Mouse (Mus musculus): ENCODE measurements around the gene 2610318N02Rik. TPM values are rescaled to one million over a fixed set of nuclear protein-coding genes. Genes with fewer than 3 reads are reported as not detected.
"Not testable (repeated sequence)": the region's sequence is repeated elsewhere in the genome, so short reads cannot be mapped to it uniquely, and the experiment has no call there.

2610318N02Rik gene
- 1 to 10 TPM in 1 of 2 experiments, not detected in 1; 1.3 TPM for total RNA-seq (2021)
- long read RNA-seq, experiment 1, partial matches to known transcripts = 0 of 1 reads
- long read RNA-seq, experiment 1, other reads (novel, unspliced or antisense) = 1 of 1 reads
- long read RNA-seq, experiment 2 = 0 reads

DNA sequence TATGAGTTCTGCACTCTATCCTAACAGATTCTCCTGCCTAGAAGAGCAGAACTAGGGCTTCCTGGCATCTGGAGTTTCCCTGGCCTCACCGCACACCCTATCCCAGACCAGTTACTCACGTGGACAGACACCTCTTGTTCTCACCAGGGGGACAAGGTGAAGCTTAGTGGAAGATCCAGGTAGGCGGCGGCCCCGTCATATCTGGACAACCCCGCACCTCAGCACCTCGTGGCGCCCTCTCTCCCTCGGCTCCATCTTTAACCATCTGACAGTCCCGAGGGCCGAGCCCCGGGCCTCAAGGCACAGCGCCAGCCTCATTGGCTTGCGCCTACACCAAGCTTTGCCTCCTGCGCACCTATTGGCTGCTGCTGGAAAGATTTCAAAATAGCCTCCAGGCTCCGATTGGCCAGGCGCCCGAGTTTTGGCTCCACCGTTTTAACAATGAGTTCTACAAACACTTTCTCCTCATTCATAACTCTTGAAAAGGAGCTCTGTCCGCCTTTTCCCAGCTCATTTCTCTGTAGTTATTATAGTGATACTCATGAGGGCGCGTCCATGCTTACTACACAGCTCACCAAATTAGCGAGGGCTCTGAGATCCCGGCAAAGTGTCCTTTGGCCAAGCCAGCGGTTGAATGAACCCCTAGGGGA, at the start of gene 2610318N02Rik:
2610318N02Rik (minus strand) TSS at position 297 of the 650 bp plus-strand sequence.
- DNase-seq = peak; percentile 53

DNA sequence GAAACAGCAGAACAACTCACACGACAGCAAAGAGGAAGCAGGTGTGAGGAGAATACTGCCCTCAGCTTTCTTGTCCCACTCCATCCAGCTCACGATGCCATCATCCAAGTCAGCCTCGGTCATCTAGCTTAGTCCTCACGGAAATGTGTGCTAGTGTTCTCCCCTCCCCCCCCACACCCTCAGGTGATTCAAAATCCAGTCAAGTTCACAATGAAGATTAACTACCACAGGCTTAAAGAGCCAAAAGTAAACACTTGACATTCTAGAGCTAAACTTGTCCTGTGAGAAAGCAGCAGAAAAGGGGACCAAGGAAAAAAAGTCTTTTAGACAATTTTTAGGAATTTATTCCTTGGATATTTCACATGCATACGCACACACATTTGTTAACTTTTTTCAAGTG, 43.1 kb upstream of the 2610318N02Rik start:
- no peak for DNase-seq

DNA sequence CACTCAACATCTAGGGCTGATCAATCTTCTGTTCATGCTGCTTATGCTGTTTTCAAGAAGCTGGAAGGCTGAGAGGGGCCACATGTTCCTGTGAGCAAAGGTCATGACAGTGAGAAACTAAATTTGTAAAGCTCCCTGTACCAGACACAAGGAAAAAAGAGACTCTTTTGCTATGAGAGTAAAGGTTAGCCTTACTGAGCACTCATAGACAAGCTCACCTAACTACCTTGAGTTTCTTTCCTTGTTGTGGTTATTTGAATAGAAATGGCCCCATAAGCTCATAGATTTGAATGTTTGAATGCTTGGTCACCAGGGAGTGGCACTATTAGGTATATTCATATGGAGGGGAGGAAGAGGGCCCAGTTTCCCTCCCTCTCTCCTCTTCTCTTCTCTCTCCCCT, 42.2 kb upstream of the 2610318N02Rik start:
- no peak for DNase-seq

DNA sequence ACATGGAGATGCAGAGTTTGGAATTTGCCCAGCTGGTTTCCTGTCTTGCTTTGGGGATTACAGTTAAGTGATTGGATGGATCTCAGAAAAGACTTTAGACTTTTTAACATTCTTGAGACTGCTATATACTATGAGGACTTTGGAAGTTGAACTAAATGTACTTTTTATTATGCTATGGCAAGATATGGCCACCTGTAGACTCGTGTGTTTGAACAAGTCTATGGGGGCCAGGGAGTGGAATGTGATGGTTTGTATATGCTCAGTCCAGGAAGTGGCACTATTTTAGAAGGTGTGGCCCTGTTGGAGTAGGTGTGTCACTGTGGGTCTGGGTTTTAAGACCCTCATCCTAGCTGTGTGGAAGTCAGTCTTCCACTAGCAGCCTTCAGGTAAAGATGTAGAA, 40.5 kb upstream of the 2610318N02Rik start:
- DNase-seq = not testable (repeated sequence)

DNA sequence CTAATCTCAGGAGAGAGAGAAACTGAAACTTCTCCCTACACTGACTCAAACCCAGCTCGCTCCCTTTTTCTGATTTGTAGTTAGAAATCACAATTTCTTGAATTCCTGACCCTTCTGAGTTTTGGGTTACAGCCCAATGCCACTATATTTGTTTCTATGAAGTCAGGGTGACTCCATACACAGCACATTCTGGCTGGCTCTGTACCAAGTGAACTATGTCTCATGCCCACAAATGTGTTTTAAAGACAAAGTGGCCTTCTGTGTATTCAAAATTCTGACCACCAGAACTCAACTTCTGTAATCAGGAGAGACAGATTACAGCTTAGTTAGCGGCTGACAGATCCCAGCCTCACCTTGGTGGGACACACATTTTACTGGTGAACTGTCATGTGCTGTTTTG, 29.4 kb upstream of the 2610318N02Rik start:
- DNase-seq = no peak

DNA sequence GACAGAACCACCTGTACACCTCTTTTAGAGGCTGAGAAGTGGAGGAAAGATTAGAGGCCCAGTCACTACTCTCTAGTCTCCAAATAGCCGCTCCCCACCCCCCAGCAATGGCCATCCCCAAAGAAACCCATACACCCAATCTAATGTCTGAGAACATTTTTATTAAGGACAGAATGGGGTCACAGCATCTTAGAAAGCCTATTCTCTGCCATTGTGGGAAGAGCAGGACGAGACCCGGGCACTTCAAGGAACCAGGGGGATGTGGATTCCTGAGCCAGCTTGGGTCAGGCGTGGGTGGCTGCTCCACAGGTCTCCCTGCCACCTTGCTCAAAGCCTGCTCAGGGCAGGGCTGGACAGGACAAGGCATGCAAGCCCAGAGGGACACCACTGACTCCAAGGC, 26.9 kb upstream of the 2610318N02Rik start:
- no peak for DNase-seq

DNA sequence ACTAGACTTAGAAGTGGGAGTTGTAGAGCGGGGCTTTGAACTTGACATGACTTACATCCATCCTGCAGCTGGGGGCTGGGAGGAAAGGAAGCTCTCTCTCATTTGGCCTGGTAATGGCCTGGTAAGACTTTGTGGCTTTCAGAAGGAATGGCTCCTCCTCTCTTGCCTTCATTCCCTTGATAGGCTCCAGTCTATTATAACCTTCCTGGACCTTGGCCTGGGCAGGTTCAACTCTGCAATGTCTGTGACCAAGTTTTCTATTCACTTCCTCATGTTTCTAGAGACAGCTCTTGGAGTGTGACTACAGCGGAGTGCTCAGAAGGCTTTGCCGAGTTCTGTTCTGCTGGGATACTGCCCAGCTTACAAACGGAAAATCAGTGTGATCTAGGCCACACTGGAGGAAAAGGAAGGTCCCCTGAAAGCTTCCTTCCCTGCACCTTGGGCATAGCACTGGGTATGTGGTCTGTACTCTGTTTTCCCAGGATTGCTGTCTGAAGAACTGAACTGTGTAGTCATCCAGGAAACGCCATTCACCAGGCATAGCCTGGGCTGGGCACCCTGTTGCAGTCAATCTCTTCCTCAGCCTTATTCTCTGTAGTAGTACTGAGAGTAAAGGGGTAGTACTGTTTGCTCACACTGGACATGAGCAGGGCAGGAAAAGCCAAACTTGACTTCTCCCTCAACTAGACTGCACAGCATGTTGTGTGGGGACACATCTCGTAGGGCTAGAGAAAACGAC, 25.7 kb upstream of the 2610318N02Rik start:
- DNase-seq = no peak

DNA sequence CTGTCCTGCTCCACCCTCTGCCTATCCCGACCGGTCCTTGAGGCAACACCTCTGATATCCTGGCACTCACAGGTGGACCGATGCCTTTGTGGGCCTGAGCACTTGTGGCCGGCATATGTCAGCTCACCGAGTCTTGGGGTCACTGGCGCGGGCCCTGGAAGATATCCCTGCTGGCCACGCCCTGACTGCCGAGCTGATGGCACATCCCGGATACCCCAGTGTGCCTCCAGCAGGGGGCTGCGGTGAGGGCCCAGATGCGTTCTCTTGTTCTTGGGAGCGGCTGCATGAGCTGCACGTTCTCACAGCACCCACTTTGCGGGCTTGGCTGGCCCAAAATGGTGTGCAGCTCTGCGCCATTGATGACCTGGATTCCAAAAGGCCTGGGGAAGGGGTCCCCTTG, 23.1 kb upstream of the 2610318N02Rik start:
- DNase-seq = peak; percentile 19

DNA sequence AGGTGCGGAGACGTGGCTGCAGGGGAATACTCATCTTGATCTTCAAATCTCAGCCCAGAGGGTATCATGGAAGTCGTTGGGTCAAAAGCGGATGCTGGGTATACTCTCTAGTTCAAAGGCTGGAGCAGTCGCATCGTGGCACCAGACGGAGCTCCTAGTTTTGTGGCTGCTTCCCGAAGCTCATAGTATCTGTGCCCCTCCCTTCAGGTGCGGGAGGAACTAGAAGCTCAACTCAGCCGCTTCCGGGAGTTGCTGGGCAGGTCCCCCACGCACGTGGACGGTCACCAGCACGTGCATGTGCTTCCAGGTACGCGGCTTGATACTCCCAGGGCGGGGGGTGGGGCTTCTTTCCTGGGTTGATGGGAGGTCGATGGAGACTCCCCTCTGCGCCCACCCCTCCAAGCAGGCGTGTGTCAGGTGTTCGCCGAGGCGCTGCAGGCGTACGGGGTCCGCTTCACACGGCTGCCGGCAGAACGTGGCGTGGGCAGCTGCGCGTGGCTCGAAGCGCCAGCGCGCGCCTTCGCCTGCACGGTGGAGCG, 22.5 kb upstream of the 2610318N02Rik start:
- DNase-seq = no peak

DNA sequence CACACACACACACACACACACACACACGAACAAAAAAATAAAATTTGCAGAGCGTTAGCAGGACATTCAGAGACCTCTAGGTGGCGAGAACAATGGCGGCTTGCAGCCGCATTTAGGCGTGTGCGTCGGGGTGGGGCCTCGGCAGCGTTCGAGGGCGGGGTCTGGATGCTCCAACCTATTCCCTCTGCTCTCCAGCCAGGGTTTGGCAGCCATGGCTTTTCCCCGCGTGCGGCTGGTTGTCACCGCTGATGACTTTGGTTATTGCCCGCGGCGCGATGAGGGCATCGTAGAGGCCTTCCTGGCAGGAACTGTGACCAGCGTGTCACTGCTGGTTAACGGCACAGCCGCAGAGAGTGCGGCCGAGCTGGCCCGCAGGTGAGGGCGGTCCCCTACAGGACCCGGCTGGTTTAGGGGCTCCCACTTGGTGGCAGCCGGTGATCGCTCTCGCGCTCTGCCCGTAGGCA, 21.8 kb upstream of the 2610318N02Rik start, which contains the start of gene Ccdc116:
Ccdc116 (minus strand) TSS at position 458 of the 464 bp plus-strand sequence.
- DNase-seq = peak; percentile 70

DNA sequence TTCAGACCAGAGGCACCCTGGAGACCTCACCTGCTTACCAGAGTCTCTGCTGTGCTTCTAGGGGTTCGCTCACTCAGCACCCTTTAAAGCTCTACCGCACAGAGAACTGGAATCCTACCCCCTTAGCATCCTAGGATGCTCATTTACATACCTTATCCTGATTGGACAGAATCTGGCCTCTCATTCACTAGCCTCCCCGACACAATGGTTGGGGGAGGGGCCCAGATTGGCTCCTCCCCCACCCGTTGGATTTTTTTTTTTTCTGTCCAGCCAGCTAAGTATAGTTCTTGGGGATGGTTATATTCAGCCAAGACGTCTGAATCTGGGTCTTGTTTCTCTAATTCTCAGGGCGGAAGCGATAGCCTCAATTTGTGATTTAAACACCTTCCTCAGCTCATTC, 19.4 kb upstream of the 2610318N02Rik start, which contains the start of gene Ydjc:
Ydjc (plus strand) TSS at position 283 of the 400 bp plus-strand sequence.
- DNase-seq = no peak

DNA sequence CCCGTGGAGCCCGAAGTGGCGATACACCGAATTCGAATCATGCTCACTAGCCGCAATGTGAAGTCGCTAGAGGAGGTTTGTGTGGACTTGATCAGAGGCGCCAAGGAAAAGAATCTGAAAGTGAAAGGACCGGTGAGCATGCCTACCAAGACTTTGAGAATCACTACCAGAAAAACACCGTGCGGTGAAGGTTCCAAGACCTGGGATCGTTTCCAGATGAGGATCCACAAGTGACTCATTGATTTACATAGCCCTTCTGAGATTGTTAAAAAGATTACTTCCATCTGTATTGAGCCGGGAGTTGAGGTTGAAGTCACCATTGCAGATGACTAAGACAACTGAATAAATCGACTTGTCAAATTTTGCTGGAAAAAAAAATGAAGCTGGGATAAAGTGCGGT, 12.4 kb upstream of the 2610318N02Rik start:
- no peak for DNase-seq

DNA sequence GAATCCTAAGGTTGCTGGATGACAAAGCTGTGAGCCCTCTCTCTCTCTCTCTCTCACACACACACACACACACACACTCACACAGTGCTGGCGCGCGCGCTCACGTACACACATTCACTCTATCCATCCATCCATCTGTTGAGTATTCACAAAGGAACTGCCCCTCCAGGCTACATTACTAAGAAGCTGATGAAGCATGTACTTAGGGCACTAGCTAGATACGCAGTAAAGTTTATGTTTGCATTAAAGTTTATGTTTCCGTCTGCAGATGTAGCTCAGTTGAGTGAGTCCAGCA, 7.9 kb upstream of the 2610318N02Rik start:
- no peak for DNase-seq

DNA sequence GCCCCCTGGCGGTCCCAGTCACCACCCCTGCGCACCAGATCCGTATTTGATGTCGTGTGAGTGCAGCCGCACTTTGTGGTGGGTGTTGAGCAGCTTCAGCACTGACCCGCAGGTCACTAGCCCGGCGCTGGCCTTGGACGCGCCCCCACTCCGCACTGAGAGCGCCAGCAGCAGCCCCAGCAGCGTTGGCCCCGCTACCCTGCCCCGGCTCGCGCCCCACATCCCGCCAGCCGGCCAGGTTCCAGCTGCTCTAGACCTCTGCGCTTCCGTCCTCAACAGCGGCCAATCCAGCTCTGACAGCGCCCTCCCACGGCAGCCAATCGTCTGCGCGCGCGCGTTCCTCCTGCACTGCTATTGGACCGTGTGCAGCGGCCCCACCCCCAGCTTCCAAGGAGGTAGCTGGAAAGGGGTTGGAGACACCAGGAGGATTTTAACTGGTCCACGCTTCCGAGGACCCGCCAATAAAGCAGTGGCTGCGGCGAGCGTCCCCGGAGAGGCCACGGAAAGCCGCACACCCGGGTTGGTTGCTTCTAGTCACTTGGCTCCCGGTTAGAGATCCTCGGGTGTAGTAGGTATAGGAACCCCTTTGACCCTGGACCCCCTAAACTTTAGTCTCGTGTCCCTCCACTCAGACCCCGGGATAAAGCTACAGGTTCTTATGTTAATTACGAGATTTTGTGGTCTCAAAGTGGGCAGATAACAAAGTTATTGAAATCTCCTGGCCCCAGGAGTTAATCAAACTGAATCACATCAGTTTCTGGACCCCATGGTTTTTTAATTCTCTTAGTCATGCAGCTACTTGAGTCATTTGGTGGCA, 7.3 kb upstream of the 2610318N02Rik start, which contains the start of gene Sdf2l1:
Sdf2l1 (minus strand) TSS at position 295 of the 817 bp plus-strand sequence.
- peak; percentile 96 for DNase-seq

DNA sequence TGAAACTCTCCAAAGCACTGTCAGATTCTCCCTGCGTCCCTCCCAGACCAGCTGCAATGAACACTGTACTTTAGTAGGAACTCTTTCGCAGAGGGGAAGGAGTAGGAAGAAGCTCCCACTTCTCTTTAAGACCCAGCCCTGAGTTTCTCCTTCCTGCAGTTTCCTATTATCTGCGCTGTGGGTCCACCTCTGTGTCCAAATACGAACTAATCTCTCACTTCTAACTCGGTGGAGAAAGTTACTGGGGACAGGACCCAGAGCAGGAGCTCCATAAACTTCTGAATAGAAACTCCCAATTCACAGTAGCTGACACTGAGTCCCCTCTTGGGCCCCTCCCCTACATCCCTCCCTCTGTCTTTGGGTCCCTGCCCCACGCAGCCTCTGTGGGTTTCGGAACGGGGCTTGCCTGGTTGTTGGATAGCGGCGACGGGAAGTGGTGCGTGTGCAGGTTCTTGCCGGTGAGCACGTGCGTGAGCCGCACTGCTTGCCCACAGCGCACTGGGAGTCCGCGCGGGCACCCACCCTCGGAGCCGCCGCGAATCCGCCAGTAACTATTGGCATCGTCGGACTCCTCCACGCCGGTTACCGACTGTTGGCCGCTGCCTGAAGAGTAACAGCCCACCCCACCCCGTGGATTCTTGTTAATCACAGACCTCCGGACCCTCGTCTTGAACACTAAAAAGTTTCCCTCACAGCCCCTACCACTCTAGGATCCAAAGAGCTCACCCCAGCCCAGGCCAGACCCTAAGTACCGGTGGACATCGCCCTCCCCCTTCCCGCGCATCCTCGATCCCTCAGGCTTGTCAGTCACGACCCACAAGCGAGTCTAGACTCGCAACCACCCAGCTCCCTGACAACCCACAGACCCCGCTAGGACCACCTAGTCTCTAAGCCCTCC, 6.5 kb upstream of the 2610318N02Rik start:
- DNase-seq = peak; percentile 15

DNA sequence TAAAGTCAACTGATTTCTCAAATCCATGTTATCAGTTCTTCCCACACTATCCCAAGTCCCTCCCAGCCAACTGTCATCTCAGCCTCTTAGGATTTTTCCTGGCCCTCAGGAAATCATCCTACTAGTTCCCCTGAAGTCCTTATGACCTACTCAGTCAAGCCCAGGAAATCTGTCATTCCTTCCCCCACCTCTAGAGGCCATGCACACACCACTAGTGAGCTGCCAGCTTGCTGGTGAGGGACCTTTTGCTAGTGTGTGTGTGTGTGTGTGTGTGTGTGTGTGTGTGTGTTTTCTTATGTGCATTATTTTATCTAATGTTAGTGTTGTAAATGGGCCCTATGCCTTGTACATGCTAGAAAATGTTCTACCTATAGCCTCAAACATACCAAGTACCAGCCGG, 2.3 kb upstream of the 2610318N02Rik start:
- peak; percentile 33 for DNase-seq

DNA sequence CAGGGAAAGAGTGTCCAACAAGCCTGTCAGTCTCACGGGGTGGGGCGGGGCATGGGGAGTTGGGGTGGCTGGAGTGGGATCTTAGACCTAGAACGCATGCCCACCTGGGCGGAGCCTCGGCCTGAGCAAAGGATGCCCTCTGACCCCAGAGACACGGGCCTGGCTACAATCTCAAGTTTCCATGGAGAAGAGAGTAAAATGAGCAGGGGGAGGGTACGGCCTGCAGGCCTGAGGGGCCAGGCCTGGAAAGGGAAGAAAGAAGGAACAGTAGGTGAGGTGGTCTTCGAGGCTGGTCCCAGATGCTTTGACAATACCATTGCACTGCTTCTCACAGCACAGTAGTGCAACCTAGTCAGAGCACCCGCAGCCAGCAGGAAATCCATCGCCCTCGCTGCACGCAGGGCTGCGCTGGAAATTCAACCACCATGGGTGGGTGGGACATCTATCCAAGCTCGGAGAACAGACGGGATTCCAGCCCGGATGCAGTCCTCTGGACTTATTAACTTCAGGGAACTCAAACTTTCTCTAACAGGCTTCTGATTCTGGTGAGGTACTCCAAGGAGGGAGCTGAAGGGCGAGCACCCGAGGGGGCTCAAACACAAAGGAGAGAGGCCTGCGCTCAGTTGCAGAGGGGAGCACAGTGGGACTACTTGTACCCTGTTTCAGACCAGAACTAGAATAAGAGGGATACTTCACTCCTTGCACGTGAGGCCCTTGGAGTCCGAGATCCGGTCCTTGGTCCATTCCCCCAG, 672 bp downstream of the 2610318N02Rik start:
- DNase-seq = no peak

DNA sequence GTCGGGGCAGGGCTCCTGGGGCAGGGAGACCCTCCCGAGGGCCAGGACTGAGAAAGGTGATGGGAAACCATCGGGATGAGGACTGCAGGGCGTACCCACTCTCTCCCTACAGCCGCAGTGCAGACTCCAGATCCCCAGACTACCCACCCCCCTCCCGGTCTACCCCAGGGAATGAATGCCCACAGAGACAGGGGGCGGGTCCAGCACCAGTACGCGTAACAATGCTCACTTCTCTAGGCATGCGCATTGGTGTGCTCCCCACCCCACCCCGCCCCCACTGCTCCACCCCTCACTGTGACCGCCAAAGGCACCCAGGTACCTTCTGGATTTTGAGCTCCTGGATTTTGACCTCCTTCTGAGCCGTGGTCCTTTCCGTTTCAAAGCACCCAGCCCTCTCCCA, 3.4 kb downstream of the 2610318N02Rik start:
- DNase-seq = no peak

DNA sequence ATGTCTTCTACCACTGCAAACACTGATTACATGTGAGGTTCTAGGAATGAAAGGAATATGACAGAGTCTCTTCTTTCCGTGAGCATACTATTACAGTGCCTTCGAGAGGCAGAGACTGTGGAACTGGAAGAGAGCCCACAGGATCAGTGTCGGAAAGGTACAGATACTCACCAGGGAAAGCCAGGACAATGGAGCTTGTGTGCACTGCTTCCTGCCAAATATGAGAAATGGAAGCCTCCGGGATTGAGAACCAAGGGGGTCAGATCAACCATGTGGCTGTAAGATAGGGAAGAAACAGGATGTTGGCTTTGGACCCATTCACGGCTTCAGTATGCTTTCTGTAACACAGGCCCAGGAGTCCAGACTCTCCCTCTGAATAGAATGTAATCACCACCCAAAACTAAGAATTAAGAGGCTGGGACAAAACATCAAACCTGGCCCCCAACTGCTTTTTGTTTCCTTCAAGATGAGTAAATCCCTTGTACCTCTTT, 7.6 kb downstream of the 2610318N02Rik start:
- no peak for DNase-seq
